Mouse (Mus musculus) spleen, adult 2 months (tissue): ENCODE results near the gene Tmem127.

Source experiments
- CTCF ChIP-seq: fragments of 200-500 bp; IDR thresholded peaks from 2 replicates; pipeline ENCODE4 v1.5.1; 2011; ENCODE audit warnings: mild to moderate bottlenecking, inconsistent platforms; ENCODE audit not compliant: insufficient read depth, insufficient read length, insufficient replicate concordance; ENCODE audit errors: extremely low read depth
- POLR2A ChIP-seq: fragments of 200-500 bp; IDR thresholded peaks from 2 replicates; pipeline ENCODE4 v1.6.1; 2011; ENCODE audit warnings: low read depth, low read length, inconsistent platforms

GRCm38 (mm10) chr2:127274590-127274989, 26.9 kb downstream of the Tmem127 start:
- TF ChIP-seq CTCF: no peak
- no peak for TF ChIP-seq POLR2A
